Mouse (Mus musculus) E14TG2a.4 (cell line): ENCODE data around the gene Slc25a21.

Experiments used
- CTCF ChIP-seq: conservative IDR thresholded peaks from 2 replicates; pipeline ENCODE4 v1.5.1; 2014; ENCODE audit warnings: low read length
- POU5F1 ChIP-seq: IDR thresholded peaks from 2 replicates; pipeline ENCODE4 v1.6.1; 2014; ENCODE audit warnings: low read length, borderline replicate concordance

DNA sequence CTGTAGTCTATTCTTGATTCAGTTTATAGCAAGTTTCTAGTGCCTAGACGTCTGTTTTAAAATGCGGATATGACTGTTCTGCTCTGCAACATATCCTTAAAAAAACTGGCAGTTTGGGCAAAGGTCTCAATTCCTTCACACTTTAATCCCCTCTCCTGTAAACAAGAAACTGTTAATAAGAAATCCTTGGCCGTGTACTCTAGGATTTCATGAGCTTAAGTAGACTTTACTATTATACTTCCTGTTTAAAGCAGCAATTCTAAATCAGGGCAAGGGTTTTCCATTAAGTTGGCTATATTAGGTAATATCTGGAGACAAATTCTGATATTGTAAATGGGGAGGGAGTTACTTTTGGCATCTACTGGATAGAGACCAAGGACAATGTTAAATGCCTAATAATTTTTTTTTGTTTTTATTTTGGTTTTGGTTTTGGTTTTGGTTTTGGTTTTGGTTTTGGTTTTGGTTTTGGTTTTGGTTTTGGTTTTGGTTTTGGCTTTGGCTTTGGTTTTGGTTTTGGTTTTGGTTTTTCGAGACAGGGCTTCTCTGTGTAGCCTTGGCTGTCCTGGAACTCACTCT lies 7.1 kb upstream of the Slc25a21 start:
- TF ChIP-seq POU5F1: no peak
- TF ChIP-seq CTCF: no peak
